Mouse (Mus musculus) embryonic facial prominence, embryonic 11.5 days (tissue): ENCODE data around the gene Fcrla. TPM values are rescaled to one million over a fixed set of nuclear protein-coding genes. Genes with fewer than 3 reads are reported as not detected.

Experiments
- ATAC-seq: fragments of 200-750 bp; cut with Nextera tagmentation; replicated peaks from 2 replicates; pipeline ENCODE4 v1.8.0; 2017; ENCODE audit warnings: low read depth; ENCODE audit not compliant: insufficient number of reproducible peaks, low FRiP score, low TSS enrichment
- DNase-seq: peaks from one replicate; pipeline ENCODE4 v3.0.0-alpha.2; 2015; ENCODE audit warnings: low spot score
- H3K27ac ChIP-seq: fragments of 300-500 bp; sonication (generic); replicated peaks from 2 replicates; pipeline ENCODE4 v1.5.1; 2014; ENCODE audit warnings: mild to moderate bottlenecking, low read depth, low read length, control low read depth
- H3K27me3 ChIP-seq: fragments of 300-500 bp; sonication (generic); 2 replicates; pipeline ENCODE4 v1.6.1; 2014; ENCODE audit warnings: mild to moderate bottlenecking, low read length, moderate library complexity, mixed read lengths; ENCODE audit not compliant: control insufficient read depth, insufficient read depth
- H3K36me3 ChIP-seq: fragments of 300-500 bp; sonication (generic); replicated peaks from 2 replicates; pipeline ENCODE4 v1.6.1; 2014; ENCODE audit warnings: low read depth, mild to moderate bottlenecking, low read length, moderate library complexity, mixed read lengths; ENCODE audit not compliant: control insufficient read depth, insufficient read depth
- H3K4me1 ChIP-seq: fragments of 300-500 bp; sonication (generic); 2 replicates; pipeline ENCODE4 v1.6.1; 2014; ENCODE audit warnings: low read length, mixed read lengths; ENCODE audit not compliant: control insufficient read depth, insufficient read depth
- H3K4me2 ChIP-seq: fragments of 300-500 bp; sonication (generic); 2 replicates; pipeline ENCODE4 v1.6.1; 2014; ENCODE audit warnings: low read depth, mild to moderate bottlenecking, control low read depth, low read length, moderate library complexity
- H3K4me3 ChIP-seq: fragments of 300-500 bp; sonication (generic); 2 replicates; pipeline ENCODE4 v1.5.1; 2014; ENCODE audit warnings: low read depth, low read length, control low read depth
- H3K9ac ChIP-seq: fragments of 300-500 bp; sonication (generic); replicated peaks from 2 replicates; pipeline ENCODE4 v1.6.1; 2014; ENCODE audit warnings: mild to moderate bottlenecking, control low read depth, low read length
- H3K9me3 ChIP-seq: fragments of 300-500 bp; sonication (generic); replicated peaks from 2 replicates; pipeline ENCODE4 v1.6.1; 2016; ENCODE audit warnings: mild to moderate bottlenecking, low read length, inconsistent platforms, mixed read lengths; ENCODE audit not compliant: control insufficient read depth
- WGBS: fragments of 180-500 bp; shearing (Covaris S2); extraction: QIAGEN DNeasy Blood & Tissue Kit; methylation state at CpG from one replicate; pipeline ENCODE4 v1.1.7; 2014; 5-methylcytosine and 5-hydroxymethylcytosine counted together
- polyA plus RNA-seq: library from polyadenylated mRNA; unstranded; fragments of >200 nt; fragmentation: Nextera tagmentation; extraction: Ambion mirVana; gene quantifications from 2 replicates; pipeline ENCODE4 v1.2.1, GENCODE M21; 2014

Fcrla gene
- polyA plus RNA-seq, 1 experiment from 2014 or later = not detected

GRCm38 (mm10) chr1:170968576-170968975 is 41.2 kb upstream of the Fcrla start:
- no peak for DNase-seq
- no peak overlapping the region for H3K4me3 ChIP-seq
- no peaks in the 10 kb centered on the region for H3K27me3 ChIP-seq
- H3K9ac ChIP-seq = no peak overlapping the region
- H3K9me3 ChIP-seq = no peaks in the 10 kb centered on the region
- no peak for ATAC-seq
- no peak overlapping the region for H3K27ac ChIP-seq
- 74% methylated on average over 1 of the region's 1 CpGs for WGBS
- H3K36me3 ChIP-seq = no peaks in the 10 kb centered on the region
- no peaks in the 10 kb centered on the region for H3K4me1 ChIP-seq
- no peak overlapping the region for H3K4me2 ChIP-seq

- Histone ChIP-seq H3K4me1 (no peaks in the 10 kb centered on the region), H3K36me3 (no peaks in the 10 kb centered on the region), H3K27me3 (no peaks in the 10 kb centered on the region), H3K4me3 (no peak overlapping the region), H3K9ac (no peak overlapping the region), H3K4me2 (no peak overlapping the region), H3K9me3 (no peaks in the 10 kb centered on the region), H3K27ac (no peak overlapping the region)
- no peak for DNase-seq
- 73% methylated on average over 3 of the region's 3 CpGs for WGBS
- ATAC-seq = no peak
Observed at GRCm38 (mm10) chr1:170967581-170967980, 40.2 kb upstream of the Fcrla start.

GRCm38 (mm10) chr1:170963087-170963486 is 35.7 kb upstream of the Fcrla start:
- H3K27ac ChIP-seq = no peak overlapping the region
- no peaks in the 10 kb centered on the region for H3K27me3 ChIP-seq
- H3K9me3 ChIP-seq = no peaks in the 10 kb centered on the region
- H3K9ac ChIP-seq = no peak overlapping the region
- no peak overlapping the region for H3K4me2 ChIP-seq
- no peaks in the 10 kb centered on the region for H3K4me1 ChIP-seq
- WGBS = 75% methylated on average over 7 of the region's 7 CpGs
- no peak for DNase-seq
- H3K4me3 ChIP-seq = no peak overlapping the region
- no peaks in the 10 kb centered on the region for H3K36me3 ChIP-seq
- no peak for ATAC-seq

DNA sequence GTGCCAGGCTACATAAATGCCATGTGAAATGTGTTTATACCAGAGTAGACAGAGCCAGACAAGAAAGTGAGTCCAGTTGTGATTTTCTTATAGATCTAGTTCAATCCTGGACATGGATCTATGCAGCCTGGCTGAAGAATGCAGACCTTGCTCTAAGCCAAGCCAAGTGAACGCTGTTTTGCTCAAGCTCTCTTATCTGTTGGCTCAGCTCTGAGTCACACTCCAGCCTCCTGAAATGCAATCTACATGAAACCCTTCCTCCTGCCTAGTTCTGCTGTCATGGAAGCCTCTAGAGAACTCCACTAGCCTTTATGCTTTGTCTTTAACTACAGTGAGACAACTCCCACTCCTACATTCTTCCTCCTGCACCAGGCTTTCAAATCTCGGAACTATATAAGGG is 34.9 kb upstream of the Fcrla start:
- H3K36me3 ChIP-seq = no peaks in the 10 kb centered on the region
- no peaks in the 10 kb centered on the region for H3K27me3 ChIP-seq
- H3K4me3 ChIP-seq = no peak overlapping the region
- no peak overlapping the region for H3K9ac ChIP-seq
- H3K4me1 ChIP-seq = no peaks in the 10 kb centered on the region
- DNase-seq (no peak), ATAC-seq (no peak)
- no peak overlapping the region for H3K4me2 ChIP-seq
- no peak overlapping the region for H3K27ac ChIP-seq
- no peaks in the 10 kb centered on the region for H3K9me3 ChIP-seq
- WGBS = 77% methylated on average over 2 of the region's 2 CpGs

DNA sequence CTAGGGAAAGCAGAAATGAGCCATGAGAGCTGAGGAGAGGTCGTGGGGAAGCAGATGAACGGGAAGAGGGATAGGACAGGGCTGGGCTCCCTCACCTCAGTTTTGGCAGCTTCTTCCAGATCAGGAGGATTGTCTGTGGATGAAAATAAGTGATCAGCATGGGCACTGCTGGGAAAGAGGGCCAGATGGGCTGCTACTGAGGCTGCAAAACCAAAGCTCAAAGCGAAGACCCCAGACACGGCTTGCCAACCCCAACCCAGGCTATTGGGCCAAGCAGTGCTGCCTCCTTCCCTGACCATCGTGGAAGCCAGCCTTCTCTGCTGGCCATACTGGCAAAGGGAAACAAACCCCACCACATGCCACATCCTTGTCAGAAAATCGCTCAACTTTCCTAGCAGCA is 33.7 kb upstream of the Fcrla start:
- ATAC-seq (no peak), DNase-seq (no peak)
- H3K9me3 ChIP-seq = no peaks in the 10 kb centered on the region
- H3K4me2 ChIP-seq = no peak overlapping the region
- no peaks in the 10 kb centered on the region for H3K27me3 ChIP-seq
- no peaks in the 10 kb centered on the region for H3K4me1 ChIP-seq
- H3K27ac ChIP-seq = no peak overlapping the region
- H3K4me3 ChIP-seq = no peak overlapping the region
- H3K9ac ChIP-seq = no peak overlapping the region
- no peaks in the 10 kb centered on the region for H3K36me3 ChIP-seq
- 83% methylated on average over 6 of the region's 6 CpGs for WGBS

DNA sequence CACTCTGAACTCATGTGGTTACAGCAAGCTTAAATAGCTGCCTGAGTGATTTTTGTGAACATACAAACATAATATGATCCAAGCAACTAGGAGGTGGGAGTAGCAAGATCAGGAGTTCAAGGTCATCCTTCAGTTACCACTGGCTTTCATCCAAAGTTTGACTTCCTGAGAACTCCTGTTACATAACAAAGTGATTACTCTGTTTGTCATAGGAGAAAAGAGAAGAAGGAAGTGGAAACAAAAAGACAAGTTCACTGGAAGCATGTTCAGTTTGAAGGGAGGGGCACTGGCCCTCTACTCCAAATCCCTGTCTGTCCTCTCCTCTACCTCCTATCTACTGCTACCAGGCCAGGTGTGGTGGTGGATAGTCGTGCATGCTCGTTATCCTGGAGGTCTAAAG is 32.4 kb upstream of the Fcrla start:
- Histone ChIP-seq H3K9me3 (no peaks in the 10 kb centered on the region), H3K9ac (no peak overlapping the region), H3K4me3 (no peak overlapping the region), H3K27ac (no peak overlapping the region), H3K4me2 (no peak overlapping the region), H3K4me1 (no peaks in the 10 kb centered on the region), H3K36me3 (no peaks in the 10 kb centered on the region), H3K27me3 (no peaks in the 10 kb centered on the region)
- 81% methylated on average over 2 of the region's 2 CpGs for WGBS
- DNase-seq = no peak
- ATAC-seq = no peak

DNA sequence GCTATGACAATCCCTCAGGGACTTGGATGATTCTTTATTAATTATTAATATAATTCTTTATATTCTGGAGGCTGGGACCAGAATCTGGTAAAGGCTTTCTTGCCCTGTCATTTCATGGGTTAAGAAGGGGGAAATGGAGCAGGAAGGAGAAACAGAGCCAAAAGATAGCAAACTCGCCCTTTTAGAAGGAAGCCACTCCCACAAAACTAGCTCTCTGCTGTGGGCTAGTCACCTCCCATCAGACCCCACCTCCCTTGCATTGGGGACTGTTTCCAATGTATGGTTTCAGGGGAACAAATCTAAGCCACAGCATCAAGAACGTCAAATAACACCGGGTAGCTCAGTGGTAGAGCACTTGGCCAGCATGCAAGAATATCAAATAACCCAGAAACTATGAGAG is 30.8 kb upstream of the Fcrla start:
- 65% methylated on average over 3 of the region's 3 CpGs for WGBS
- H3K27ac ChIP-seq = no peak overlapping the region
- H3K9me3 ChIP-seq = no peaks in the 10 kb centered on the region
- no peak overlapping the region for H3K4me2 ChIP-seq
- no peaks in the 10 kb centered on the region for H3K27me3 ChIP-seq
- no peak overlapping the region for H3K9ac ChIP-seq
- no peaks in the 10 kb centered on the region for H3K36me3 ChIP-seq
- no peaks in the 10 kb centered on the region for H3K4me1 ChIP-seq
- ATAC-seq = no peak
- DNase-seq = no peak
- no peak overlapping the region for H3K4me3 ChIP-seq

- 79% methylated on average over 2 of the region's 2 CpGs for WGBS
- no peaks in the 10 kb centered on the region for H3K27me3 ChIP-seq
- no peaks in the 10 kb centered on the region for H3K36me3 ChIP-seq
- no peak overlapping the region for H3K4me2 ChIP-seq
- no peak for ATAC-seq
- DNase-seq = no peak
- no peak overlapping the region for H3K4me3 ChIP-seq
- H3K9me3 ChIP-seq = no peaks in the 10 kb centered on the region
- H3K9ac ChIP-seq = no peak overlapping the region
- H3K4me1 ChIP-seq = no peaks in the 10 kb centered on the region
- H3K27ac ChIP-seq = no peak overlapping the region
Observed at GRCm38 (mm10) chr1:170953192-170953591, 25.8 kb upstream of the Fcrla start.
